8 mouse cellular contexts compared by ENCODE assay signal in genomic region chr5:140701661-140702060, GRCm38 (mm10). TPM values are rescaled to one million over a fixed set of nuclear protein-coding genes. Genes with fewer than 3 reads are reported as not detected.
DNase-seq lines count a peak whose midpoint lies in the region; ATAC-seq lines count a peak whose summit lies in the region.

No protein-coding gene starts in this region.

- no peaks in the 10 kb centered on the region for H3K27me3 ChIP-seq in neural tube, embryonic 11.5 days (ENCODE audit: control insufficient read depth, insufficient read depth, low read length)
- H3K27me3 ChIP-seq in midbrain, embryonic 11.5 days (ENCODE audit: control insufficient read depth, insufficient read depth, low read length): no peaks in the 10 kb centered on the region

- peak overlapping the region; percentile 83 for H3K9ac ChIP-seq in neural tube, embryonic 11.5 days (ENCODE audit: low read length)
- H3K9ac ChIP-seq in midbrain, embryonic 11.5 days (ENCODE audit: low read length): peak overlapping the region; percentile 76

- peak overlapping the region; percentile 76 for H3K27ac ChIP-seq in neural tube, embryonic 11.5 days (ENCODE audit: low read depth, low read length)
- peak overlapping the region; percentile 45; the same call in 1 of the 2 replicates for H3K27ac ChIP-seq in midbrain, embryonic 11.5 days (ENCODE audit: low read depth, low read length)

- intact Hi-C loops in gastrocnemius, postnatal 36 days (cut with DNase I): loop anchor here (10.0 kb wide), 1 partner anchor 377 kb away; the partner anchor contains the start of genes Mad1l1 and Nudt1

- H3K36me3 ChIP-seq in neural tube, embryonic 11.5 days (ENCODE audit: control insufficient read depth, insufficient read depth, low read length): peaks cover 2% of the 10 kb centered on the region; the same call in 1 of the 2 replicates
- no peaks in the 10 kb centered on the region for H3K36me3 ChIP-seq in midbrain, embryonic 11.5 days (ENCODE audit: control insufficient read depth, insufficient read depth, low read length)

- H3K9me3 ChIP-seq in neural tube, embryonic 11.5 days (ENCODE audit: control insufficient read depth, low read length): no peaks in the 10 kb centered on the region
- no peaks in the 10 kb centered on the region for H3K9me3 ChIP-seq in midbrain, embryonic 11.5 days (ENCODE audit: control insufficient read depth, low read length)

- H3K4me2 ChIP-seq in neural tube, embryonic 11.5 days (ENCODE audit: low read depth): peak overlapping the region; percentile 92
- H3K4me2 ChIP-seq in midbrain, embryonic 11.5 days: peak overlapping the region; percentile 70

- ATAC-seq in neural tube, embryonic 11.5 days (ENCODE audit: insufficient read depth, low FRiP score, low TSS enrichment): no peak
- peak; percentile 1 for ATAC-seq in inflammation-experienced regulatory T-cells, adult 6 months
- peak; percentile 17 for ATAC-seq in midbrain, embryonic 11.5 days (ENCODE audit: low FRiP score)

- H3K4me1 ChIP-seq in neural tube, embryonic 11.5 days (ENCODE audit: control insufficient read depth, insufficient read depth, low read length): peaks cover 8% of the 10 kb centered on the region
- H3K4me1 ChIP-seq in midbrain, embryonic 11.5 days (ENCODE audit: control insufficient read depth, insufficient read depth, low read length): peaks cover 16% of the 10 kb centered on the region

- DNase-seq in neural tube, embryonic 11.5 days (ENCODE audit: low spot score): no peak
- no peak for DNase-seq in neural tube, embryonic 10.5 days (ENCODE audit: extremely low spot score, low spot score)
- peak; percentile 74 for DNase-seq in embryo, embryonic 9.5 days (ENCODE audit: extremely low spot score)
- DNase-seq in midbrain, embryonic 11.5 days (ENCODE audit: low spot score, missing footprints): no peak
- no peak for DNase-seq in urinary bladder, postnatal 14 days (ENCODE audit: low spot score)
- no peak for DNase-seq in gastrocnemius, postnatal 36 days
- DNase-seq in retina, embryonic 14.5 days (ENCODE audit: low spot score): no peak

- WGBS in neural tube, embryonic 11.5 days: under 1% methylated on average over 25 of the region's 25 CpGs
- WGBS in midbrain, embryonic 11.5 days: under 1% methylated on average over 25 of the region's 25 CpGs

- H3K4me3 ChIP-seq in neural tube, embryonic 11.5 days (ENCODE audit: low read depth, low read length): peak overlapping the region; percentile 87
- H3K4me3 ChIP-seq in midbrain, embryonic 11.5 days (ENCODE audit: low read depth, low read length): peak overlapping the region; percentile 59

RNA-seq across cellular contexts. Expression of gene Iqce, which starts 0.5 kb away (rescaled TPM):
- polyA plus RNA-seq in neural tube, embryonic 11.5 days (2014; fragmentation: Nextera tagmentation; extraction: Ambion mirVana): 18.3 and 18.4 TPM in 2 replicates
- 10 to 100 TPM; 22.6 to 30.2 (median 27.3) TPM for polyA plus RNA-seq in inflammation-experienced regulatory T-cells, adult 6 months (2017; shearing (Covaris generic))
- polyA plus RNA-seq in midbrain, embryonic 11.5 days (2014; fragmentation: Nextera tagmentation; extraction: Ambion mirVana): 13.9 and 15.6 TPM in 2 replicates
- 1 to 10 TPM; 2.6 to 3.1 TPM for total RNA-seq in gastrocnemius, postnatal 36 days (2021)

RNA-seq across cellular contexts. Expression of gene Brat1, which starts 3.1 kb away (rescaled TPM):
- polyA plus RNA-seq in neural tube, embryonic 11.5 days (2014; fragmentation: Nextera tagmentation; extraction: Ambion mirVana): 15.1 and 15.9 TPM in 2 replicates
- polyA plus RNA-seq in inflammation-experienced regulatory T-cells, adult 6 months (2017; shearing (Covaris generic)): 10 to 100 TPM; 14.0 to 14.1 (median 14.1) TPM
- polyA plus RNA-seq in midbrain, embryonic 11.5 days (2014; fragmentation: Nextera tagmentation; extraction: Ambion mirVana): 8.3 and 11.4 TPM in 2 replicates
- 1 to 10 TPM; 4.6 to 5.1 TPM for total RNA-seq in gastrocnemius, postnatal 36 days (2021)

RNA-seq across cellular contexts. Expression of gene Amz1, which starts 22.3 kb away (rescaled TPM):
- polyA plus RNA-seq in neural tube, embryonic 11.5 days (2014; fragmentation: Nextera tagmentation; extraction: Ambion mirVana): 0.38 and 0.69 TPM in 2 replicates
- polyA plus RNA-seq in inflammation-experienced regulatory T-cells, adult 6 months (2017; shearing (Covaris generic)): under 1 TPM; 0.41 to 0.50 (median 0.44) TPM
- polyA plus RNA-seq in midbrain, embryonic 11.5 days (2014; fragmentation: Nextera tagmentation; extraction: Ambion mirVana): 0.67 and 0.97 TPM in 2 replicates
- total RNA-seq in gastrocnemius, postnatal 36 days (2021): under 1 TPM; 0.22 to 0.38 TPM

RNA-seq across cellular contexts. Expression of gene Ttyh3, which starts 52.8 kb away (rescaled TPM):
- polyA plus RNA-seq in neural tube, embryonic 11.5 days (2014; fragmentation: Nextera tagmentation; extraction: Ambion mirVana): 61.0 and 65.0 TPM in 2 replicates
- polyA plus RNA-seq in inflammation-experienced regulatory T-cells, adult 6 months (2017; shearing (Covaris generic)): 1 to 10 TPM; 2.8 to 4.2 (median 3.7) TPM
- 42.9 and 46.4 TPM in 2 replicates for polyA plus RNA-seq in midbrain, embryonic 11.5 days (2014; fragmentation: Nextera tagmentation; extraction: Ambion mirVana)
- total RNA-seq in gastrocnemius, postnatal 36 days (2021): 1 to 10 TPM; 4.6 to 5.2 TPM
